Mouse (Mus musculus) embryo, embryonic 10.5 days (tissue): ENCODE data around the gene Msrb3.
A peak's percentile ranks its signal among the peaks of the same experiment; 100 is the strongest.

ENCODE experiments used
- DNase-seq: peaks from one replicate; pipeline ENCODE4 v3.0.0-alpha.2; 2015; ENCODE audit warnings: low spot score

Msrb3 gene

GRCm38 (mm10) chr10:120810832-120811571, 87.9 kb downstream of the Msrb3 start:
- no peak for DNase-seq

- peak; percentile 29 for DNase-seq
Observed at GRCm38 (mm10) chr10:120810053-120810696, 88.7 kb downstream of the Msrb3 start.

- DNase-seq, result no peak
Observed at GRCm38 (mm10) chr10:120808167-120808566, 90.7 kb downstream of the Msrb3 start.

- peak; percentile 46 for DNase-seq
Observed at GRCm38 (mm10) chr10:120801127-120801526, 97.8 kb downstream of the Msrb3 start.

GRCm38 (mm10) chr10:120799479-120799878, 99.4 kb downstream of the Msrb3 start:
- DNase-seq, result no peak

GRCm38 (mm10) chr10:120796749-120797148, 102.2 kb downstream of the Msrb3 start:
- DNase-seq, result no peak

DNA sequence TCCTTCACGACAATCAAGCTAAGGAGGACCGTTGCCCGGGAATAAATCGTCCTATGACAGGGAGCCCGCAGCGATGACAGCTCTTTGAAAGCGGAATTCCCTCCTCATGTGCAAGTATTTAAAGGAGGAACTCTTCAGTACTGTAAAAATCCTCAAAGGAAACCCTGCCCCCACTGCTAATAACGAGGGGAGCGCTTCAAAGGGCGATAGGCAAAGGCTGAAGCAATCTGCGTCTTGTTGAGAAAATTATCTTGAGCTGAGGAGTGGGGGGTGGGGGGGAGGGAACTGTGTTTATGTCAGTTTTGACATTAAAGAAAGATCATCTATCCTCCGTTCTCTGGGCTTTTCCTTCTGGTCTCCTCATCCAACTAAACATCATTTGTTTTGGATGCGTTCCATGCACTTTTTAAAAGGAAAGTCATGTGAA, 104.5 kb downstream of the Msrb3 start:
- DNase-seq, result peak; percentile 61

DNA sequence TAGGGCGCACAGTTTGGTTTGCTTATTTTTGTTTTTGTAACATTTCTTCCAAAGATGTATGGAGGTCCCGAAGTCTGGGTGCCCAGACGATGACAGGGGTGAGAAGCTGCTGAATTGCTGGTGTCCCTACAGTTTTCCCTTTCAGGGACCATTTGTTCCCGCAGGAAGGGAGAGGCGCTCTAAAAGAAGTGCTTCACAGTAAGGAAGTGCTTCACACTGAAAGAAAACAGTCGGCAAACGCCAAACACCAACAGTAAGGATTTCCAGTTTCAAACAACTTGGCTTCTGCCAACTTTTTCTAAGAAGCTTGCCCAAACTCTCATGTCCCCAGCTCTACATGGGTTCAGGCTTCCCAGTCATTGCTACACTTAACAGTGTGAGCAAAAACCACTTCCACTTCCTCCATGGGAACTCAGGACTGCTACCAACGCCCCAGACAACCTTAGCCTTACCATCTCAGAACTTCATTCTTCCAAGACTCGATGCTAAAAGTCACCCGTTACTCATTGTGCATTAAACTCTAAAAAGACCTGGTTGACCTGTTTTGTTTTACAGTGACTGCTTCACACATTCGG, 106.6 kb downstream of the Msrb3 start:
- no peak for DNase-seq

DNA sequence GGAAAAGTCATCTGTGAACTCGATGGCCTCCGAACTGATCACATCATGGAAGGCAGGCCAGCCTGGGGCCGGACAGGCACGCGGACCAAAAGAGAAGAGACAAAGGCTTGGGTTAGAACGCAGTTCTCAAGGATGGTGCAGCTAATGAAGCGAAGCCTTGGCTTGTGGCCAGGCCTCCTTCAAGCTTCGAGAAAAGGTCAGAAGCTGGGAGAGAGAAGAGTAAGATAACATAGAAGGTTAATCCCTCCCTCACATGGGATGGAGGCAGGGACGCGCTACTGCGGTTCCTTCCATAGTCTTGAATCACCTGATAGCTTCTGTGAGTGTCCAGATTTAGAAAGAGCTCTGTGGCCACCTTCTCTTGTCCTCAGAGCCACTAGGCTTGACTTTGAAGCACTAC, 107.5 kb downstream of the Msrb3 start:
- no peak for DNase-seq

- DNase-seq, result peak; percentile 66
Observed at GRCm38 (mm10) chr10:120787202-120787601, 111.7 kb downstream of the Msrb3 start.

DNA sequence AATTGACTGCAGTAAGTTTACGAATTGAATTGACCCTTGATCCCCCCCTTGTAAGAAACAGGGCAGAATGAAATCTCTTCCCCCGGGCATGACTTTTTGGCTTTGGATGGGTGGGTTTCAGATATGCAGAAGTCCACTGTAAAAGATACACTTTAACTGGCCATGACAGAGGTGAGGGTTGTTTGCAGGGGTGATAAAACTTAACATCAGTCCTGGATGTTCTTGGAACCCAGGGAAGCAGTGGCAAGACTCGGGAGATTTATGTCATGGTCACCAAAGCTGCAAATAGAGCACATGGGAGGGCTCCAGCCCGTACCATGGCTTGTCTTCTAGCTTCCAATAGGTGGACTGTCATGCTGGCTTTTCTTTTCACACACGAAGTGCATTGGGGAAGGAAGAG, 114.4 kb downstream of the Msrb3 start:
- no peak for DNase-seq

GRCm38 (mm10) chr10:120783393-120783792, 115.5 kb downstream of the Msrb3 start:
- DNase-seq, result no peak

DNA sequence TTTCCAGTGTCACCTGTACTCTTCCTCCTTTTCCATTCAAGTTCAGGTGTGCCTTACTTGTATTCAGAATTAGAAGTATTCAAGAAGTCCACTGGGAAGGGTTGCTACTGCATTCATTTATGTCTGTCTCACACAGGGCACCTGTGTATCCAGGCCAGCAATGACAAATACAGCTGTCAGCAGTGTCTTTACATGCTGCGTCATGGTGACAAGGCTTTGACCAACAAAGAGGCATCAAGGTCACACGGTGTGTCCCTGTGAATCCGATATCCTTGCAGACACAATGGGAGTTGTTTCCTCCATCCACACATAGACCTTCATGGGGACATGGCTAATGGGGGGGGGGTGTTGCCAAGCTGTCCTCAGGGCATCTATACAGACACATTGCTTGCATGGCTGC, 121.4 kb downstream of the Msrb3 start:
- no peak for DNase-seq

DNA sequence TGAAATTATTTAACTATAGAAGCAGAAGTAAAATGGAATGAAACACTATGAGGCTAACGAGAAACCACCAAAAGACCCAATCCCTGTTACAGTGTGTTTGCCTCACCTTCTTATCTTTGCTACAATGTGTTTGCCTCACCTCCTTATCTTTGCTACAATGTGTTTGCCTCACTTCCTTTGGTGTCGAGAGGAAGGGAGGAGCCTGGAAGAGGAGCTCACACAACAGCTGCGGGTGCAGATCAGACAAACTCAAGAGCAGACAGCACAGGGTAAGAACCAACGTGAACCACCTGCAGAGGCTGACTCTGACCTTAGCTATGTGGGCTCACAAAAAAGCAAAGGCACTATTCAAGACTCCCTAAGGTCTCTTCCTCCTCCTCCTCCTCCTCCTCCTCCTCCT, 123.5 kb downstream of the Msrb3 start:
- no peak for DNase-seq

- no peak for DNase-seq
Observed at GRCm38 (mm10) chr10:120767418-120767817, 131.5 kb downstream of the Msrb3 start.

GRCm38 (mm10) chr10:120765398-120765797, 133.5 kb downstream of the Msrb3 start:
- no peak for DNase-seq

GRCm38 (mm10) chr10:120763656-120764466, 135.0 kb downstream of the Msrb3 start:
- peak; percentile 77 for DNase-seq

DNA sequence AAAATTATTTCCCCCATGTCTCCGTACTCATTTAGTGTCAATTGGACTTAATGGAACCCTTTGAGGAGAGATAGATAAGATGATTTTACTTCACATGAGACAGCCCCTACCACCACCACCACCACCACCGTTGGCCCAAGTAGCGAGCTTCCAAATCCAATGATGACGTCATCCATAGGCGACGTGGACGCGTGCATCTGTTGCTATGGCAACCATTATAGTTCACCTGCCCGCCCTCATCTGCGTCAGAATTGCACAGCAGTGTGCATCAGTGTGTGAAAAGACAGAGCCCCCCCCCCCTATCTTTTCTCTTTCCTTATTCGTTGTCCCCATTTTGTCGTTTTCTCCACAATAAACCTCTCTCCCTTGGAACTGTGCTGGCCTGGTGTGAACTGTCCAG, 135.9 kb downstream of the Msrb3 start:
- no peak for DNase-seq

DNA sequence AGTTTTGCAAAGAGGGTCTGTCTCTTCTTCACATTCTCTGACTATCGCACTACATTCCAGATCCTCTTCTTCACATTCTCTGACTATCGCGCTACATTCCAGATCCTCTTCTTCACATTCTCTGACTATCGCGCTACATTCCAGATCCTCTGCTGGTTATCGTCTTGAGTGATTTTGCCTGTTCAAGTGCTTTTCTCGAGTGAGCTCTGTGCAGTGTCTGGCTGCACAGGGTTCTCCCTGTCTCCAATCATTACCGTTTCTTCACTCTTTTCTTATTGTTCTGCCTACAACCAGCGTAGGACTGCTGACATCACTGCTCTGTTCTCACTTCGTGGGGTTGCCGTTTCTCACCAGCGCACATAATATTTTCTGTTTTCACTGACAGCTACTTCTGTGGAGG, 138.2 kb downstream of the Msrb3 start:
- DNase-seq, result peak; percentile 5

DNA sequence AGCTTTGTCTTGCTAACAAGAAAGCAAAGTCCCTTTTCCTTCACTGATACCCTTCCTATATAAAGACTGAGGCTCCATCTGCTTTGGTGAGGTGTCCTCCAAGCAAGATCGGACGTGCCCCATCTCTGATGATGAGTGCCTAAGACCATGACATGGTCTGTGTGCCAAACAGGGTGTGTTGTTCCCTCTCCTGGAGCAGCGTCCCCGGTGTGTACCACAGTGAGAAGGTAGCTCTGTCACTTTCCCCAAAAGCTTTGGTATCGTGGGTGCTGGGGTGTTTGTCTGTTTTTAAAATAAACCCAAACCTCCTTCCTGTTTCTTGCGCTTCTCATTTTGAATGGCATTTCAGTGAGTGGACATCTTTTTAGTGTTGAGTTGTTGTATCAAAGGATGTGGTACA, 139.0 kb downstream of the Msrb3 start:
- no peak for DNase-seq

DNA sequence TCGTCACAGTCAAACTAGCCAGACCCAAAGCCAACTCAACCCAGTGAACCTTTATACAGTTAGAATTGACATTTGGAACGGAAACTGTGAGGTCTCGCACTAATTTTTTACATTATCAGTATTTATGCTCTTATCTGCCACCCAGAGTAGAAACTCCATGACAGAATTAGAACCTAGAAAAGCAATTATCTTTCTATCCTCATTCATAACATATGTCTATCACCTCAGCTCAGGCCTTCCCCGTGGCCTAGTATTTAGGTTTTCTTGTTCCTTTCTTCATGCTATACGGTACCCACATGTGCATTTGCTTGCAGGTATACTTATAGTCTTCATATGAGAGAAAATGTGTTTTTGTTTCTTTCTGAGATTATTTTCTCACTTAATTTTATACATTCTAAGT, 146.4 kb downstream of the Msrb3 start:
- DNase-seq, result no peak

DNA sequence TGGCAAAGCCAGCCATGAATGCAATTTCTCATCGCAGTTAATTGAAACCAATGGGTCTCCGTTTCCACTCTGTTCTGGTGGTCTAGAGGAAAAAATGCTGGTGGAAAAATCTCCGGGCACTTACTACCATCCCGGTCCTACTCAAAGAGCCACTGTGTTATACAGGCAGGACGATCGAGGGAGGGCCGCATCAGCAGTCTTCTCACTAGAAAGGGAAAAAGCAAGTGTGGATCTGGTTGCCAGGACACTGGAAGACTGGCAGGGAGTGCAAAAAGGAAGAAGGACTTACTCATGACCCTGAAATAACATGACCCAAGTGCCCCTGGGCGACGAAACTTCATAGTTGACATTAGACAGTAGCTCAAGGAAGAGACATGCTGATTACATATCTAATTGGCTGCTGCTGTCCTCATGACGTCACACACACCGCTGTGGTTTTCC, 147.1 kb downstream of the Msrb3 start:
- peak; percentile 36 for DNase-seq
